Mouse (Mus musculus) heart, postnatal 0 days (tissue): ENCODE measurements around the gene Gm45711.

Experiments used
- CTCF ChIP-seq: IDR thresholded peaks from 2 replicates; pipeline ENCODE4 v1.5.1; 2016; ENCODE audit warnings: antibody characterized with exemption, control low read depth, low read depth
- EP300 ChIP-seq: IDR thresholded peaks from 2 replicates; pipeline ENCODE4 v1.6.1; 2016; ENCODE audit warnings: antibody characterized with exemption, low read depth

DNA sequence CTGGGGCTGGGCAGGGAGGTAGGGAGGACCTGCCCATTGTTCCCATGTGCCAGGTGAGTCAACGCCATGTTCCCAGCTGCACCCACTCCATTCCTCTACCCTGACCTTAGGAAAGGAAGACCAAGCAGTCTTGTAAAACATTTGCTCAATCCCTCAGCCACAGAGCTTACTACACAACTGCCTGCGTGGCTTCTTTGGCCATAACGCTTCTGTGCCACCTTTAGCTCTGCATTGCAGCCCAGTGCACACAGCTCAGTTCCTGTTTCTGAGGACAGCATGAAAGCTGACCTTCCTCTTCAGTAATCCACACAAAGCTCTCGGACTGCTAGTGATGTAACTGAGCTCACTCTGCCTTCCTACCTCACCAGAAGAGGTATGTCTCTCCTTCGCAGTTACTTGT lies 77.0 kb downstream of the Gm45711 start:
- TF ChIP-seq CTCF (no peak), EP300 (no peak)
